Mouse (Mus musculus) bone marrow macrophage, adult 2 months (primary cell): ENCODE measurements around the gene Cyp1a2.
A peak's percentile ranks its signal among the peaks of the same experiment; 100 is the strongest.

Source experiments
- CTCF ChIP-seq: IDR thresholded peaks from 2 replicates; pipeline ENCODE4 v1.5.1; 2012; ENCODE audit warnings: low read depth, mild to moderate bottlenecking, low read length, moderate library complexity
- POLR2A ChIP-seq: IDR thresholded peaks from 2 replicates; pipeline ENCODE4 v1.6.1; 2012; ENCODE audit warnings: mild to moderate bottlenecking, low read depth, low read length, borderline replicate concordance

- TF ChIP-seq CTCF: peak; percentile 86
- no peak for TF ChIP-seq POLR2A
These were observed 54.2 kb downstream of the Cyp1a2 start for GRCm38 (mm10) chr9:57629118-57629874.
